Mouse (Mus musculus) midbrain, embryonic 16.5 days (tissue): Measurements from ENCODE around the gene Dirc2. TPM values are rescaled to one million over a fixed set of nuclear protein-coding genes. Genes with fewer than 3 reads are reported as not detected.

Source experiments
- ATAC-seq: fragments of 200-750 bp; cut with Nextera tagmentation; 2 replicates; pipeline ENCODE4 v1.8.0; 2017; ENCODE audit warnings: moderate TSS enrichment
- H3K27ac ChIP-seq: fragments of 300-500 bp; sonication (generic); 2 replicates; pipeline ENCODE4 v1.5.1; 2014; ENCODE audit warnings: mild to moderate bottlenecking, low read length, mixed read lengths
- H3K27me3 ChIP-seq: fragments of 300-500 bp; sonication (generic); 2 replicates; pipeline ENCODE4 v1.6.1; 2014; ENCODE audit warnings: low read depth, low read length, mixed read lengths; ENCODE audit not compliant: control insufficient read depth, insufficient read depth
- H3K36me3 ChIP-seq: fragments of 300-500 bp; sonication (generic); 2 replicates; pipeline ENCODE4 v1.6.1; 2014; ENCODE audit warnings: mild to moderate bottlenecking, low read length, moderate library complexity, mixed read lengths; ENCODE audit not compliant: control insufficient read depth, insufficient read depth
- H3K4me1 ChIP-seq: fragments of 300-500 bp; sonication (generic); 2 replicates; pipeline ENCODE4 v1.6.1; 2014; ENCODE audit warnings: mild to moderate bottlenecking, low read length, mixed read lengths; ENCODE audit not compliant: control insufficient read depth, insufficient read depth
- H3K4me2 ChIP-seq: fragments of 300-500 bp; sonication (generic); 2 replicates; pipeline ENCODE4 v1.6.1; 2014; ENCODE audit warnings: mild to moderate bottlenecking, low read length, mixed read lengths
- H3K4me3 ChIP-seq: fragments of 300-500 bp; sonication (generic); 2 replicates; pipeline ENCODE4 v1.5.1; 2014; ENCODE audit warnings: low read depth, mild to moderate bottlenecking, low read length, moderate library complexity, mixed read lengths
- H3K9ac ChIP-seq: fragments of 300-500 bp; sonication (generic); 2 replicates; pipeline ENCODE4 v1.6.1; 2014; ENCODE audit warnings: low read depth, low read length, mixed read lengths
- H3K9me3 ChIP-seq: fragments of 300-500 bp; sonication (generic); replicated peaks from 2 replicates; pipeline ENCODE4 v1.6.1; 2014; ENCODE audit warnings: mild to moderate bottlenecking, low read length, mixed read lengths; ENCODE audit not compliant: control insufficient read depth, poor library complexity, severe bottlenecking
- WGBS: fragments of 180-500 bp; shearing (Covaris S2); extraction: QIAGEN DNeasy Blood & Tissue Kit; methylation state at CpG from one replicate; pipeline ENCODE4 v1.1.7; 2014; 5-methylcytosine and 5-hydroxymethylcytosine counted together
- polyA plus RNA-seq: library from polyadenylated mRNA; unstranded; fragments of >200 nt; fragmentation: Nextera tagmentation; extraction: Ambion mirVana; gene quantifications from 2 replicates; pipeline ENCODE4 v1.2.1, GENCODE M21; 2015

The Dirc2 gene
- polyA plus RNA-seq, 1 experiment from 2014 or later, result 32.0 TPM

- H3K9ac ChIP-seq, result no peak overlapping the region
- no peak overlapping the region for H3K4me3 ChIP-seq
- H3K36me3 ChIP-seq, result no peaks in the 10 kb centered on the region
- no peaks in the 10 kb centered on the region for H3K9me3 ChIP-seq
- no peak overlapping the region for H3K27ac ChIP-seq
- 57% methylated on average over 7 of the region's 7 CpGs for WGBS
- no peak overlapping the region for H3K4me2 ChIP-seq
- H3K27me3 ChIP-seq, result no peaks in the 10 kb centered on the region
- peak; percentile 43; the same call in 1 of the 2 replicates for ATAC-seq
- peaks cover 6% of the 10 kb centered on the region; the same call in 1 of the 2 replicates for H3K4me1 ChIP-seq
These were observed 30.9 kb downstream of the Dirc2 start for GRCm38 (mm10) chr16:35738096-35738767.

DNA sequence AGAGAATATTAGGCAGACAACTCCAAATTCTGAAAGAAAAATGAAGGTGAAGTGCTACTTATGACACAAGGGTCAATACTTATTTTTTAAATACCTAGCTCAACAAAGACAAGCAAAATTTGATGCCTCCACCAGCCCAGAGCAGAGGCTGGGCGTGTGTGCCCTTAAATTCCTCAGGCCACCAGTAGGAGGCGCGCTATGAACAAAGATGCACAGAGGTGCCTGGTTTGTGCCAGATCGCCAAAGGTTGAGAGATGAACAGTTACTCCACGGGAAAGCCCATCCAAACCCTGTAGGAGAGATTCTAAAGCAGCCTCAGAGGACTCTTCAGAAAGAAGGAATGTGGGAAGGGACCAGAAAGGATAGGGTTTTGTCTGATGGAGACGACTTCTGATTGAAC is 35.1 kb downstream of the Dirc2 start:
- Histone ChIP-seq H3K4me1 (peaks cover 6% of the 10 kb centered on the region; the same call in 1 of the 2 replicates), H3K4me3 (no peak overlapping the region), H3K36me3 (peaks cover 2% of the 10 kb centered on the region; the same call in 1 of the 2 replicates), H3K9me3 (no peaks in the 10 kb centered on the region), H3K27me3 (no peaks in the 10 kb centered on the region), H3K27ac (no peak overlapping the region), H3K4me2 (no peak overlapping the region), H3K9ac (no peak overlapping the region)
- 20% methylated on average over 6 of the region's 6 CpGs for WGBS
- ATAC-seq, result no peak

DNA sequence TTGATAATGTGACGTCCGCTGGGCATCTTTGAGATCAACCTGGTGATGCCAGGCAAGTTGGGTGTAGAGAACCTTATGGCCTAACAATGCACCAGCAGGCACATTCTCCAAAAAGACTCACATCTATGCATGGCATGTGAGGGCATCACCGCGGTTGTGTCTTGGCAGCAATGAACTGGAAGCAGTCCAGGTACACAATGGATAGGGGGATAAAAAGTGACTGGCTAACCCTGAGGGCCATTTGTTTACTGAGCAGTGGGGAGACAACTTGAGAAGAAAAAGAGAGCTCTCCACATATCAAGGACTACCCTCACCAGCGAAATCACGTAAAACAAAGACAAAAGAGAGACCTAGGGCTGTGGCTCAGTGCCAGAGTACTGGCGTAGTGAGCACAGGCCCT is 37.1 kb downstream of the Dirc2 start:
- no peaks in the 10 kb centered on the region for H3K9me3 ChIP-seq
- ATAC-seq, result no peak
- no peak overlapping the region for H3K27ac ChIP-seq
- no peak overlapping the region for H3K4me2 ChIP-seq
- H3K27me3 ChIP-seq, result no peaks in the 10 kb centered on the region
- 70% methylated on average over 7 of the region's 7 CpGs for WGBS
- H3K4me1 ChIP-seq, result no peaks in the 10 kb centered on the region
- peaks cover 6% of the 10 kb centered on the region; the same call in 1 of the 2 replicates for H3K36me3 ChIP-seq
- H3K9ac ChIP-seq, result no peak overlapping the region
- H3K4me3 ChIP-seq, result no peak overlapping the region

DNA sequence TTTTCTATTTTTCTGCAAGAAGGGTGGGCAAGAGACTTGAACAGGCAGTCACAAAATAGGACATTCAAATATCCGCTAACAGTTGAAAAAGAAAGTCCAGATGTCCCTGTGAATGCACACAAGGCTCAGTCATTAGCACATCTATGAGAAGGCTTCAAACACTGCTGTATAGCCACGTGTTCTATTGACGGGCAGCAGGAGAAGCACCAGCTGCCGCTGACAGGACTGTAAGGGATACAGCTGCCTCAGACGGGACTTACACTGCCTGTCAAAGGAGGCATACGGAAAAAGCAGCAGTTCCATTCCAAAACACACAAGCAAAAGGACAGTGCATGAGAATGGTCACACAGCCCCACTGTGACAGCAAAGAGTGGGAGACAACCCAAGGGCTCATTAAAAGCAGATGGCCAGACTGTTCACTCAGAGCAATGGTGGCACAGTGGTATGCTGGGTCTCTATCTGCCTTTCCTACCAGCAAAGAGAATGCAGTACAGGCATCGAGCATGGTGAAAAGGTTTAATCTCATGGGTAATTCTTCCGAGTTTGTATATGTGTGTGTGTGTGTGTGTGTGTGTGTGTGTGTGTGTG is 39.9 kb downstream of the Dirc2 start:
- 23% methylated on average over 8 of the region's 8 CpGs for WGBS
- H3K4me3 ChIP-seq, result no peak overlapping the region
- no peaks in the 10 kb centered on the region for H3K9me3 ChIP-seq
- H3K4me2 ChIP-seq, result no peak overlapping the region
- H3K27me3 ChIP-seq, result no peaks in the 10 kb centered on the region
- ATAC-seq, result peak; percentile 89
- H3K27ac ChIP-seq, result no peak overlapping the region
- no peaks in the 10 kb centered on the region for H3K4me1 ChIP-seq
- H3K36me3 ChIP-seq, result peaks cover 6% of the 10 kb centered on the region; the same call in 1 of the 2 replicates
- H3K9ac ChIP-seq, result no peak overlapping the region

- H3K36me3 ChIP-seq, result peaks cover 10% of the 10 kb centered on the region; the same call in 1 of the 2 replicates
- no peak overlapping the region for H3K4me2 ChIP-seq
- no peak overlapping the region for H3K27ac ChIP-seq
- no peak for ATAC-seq
- H3K4me1 ChIP-seq, result no peaks in the 10 kb centered on the region
- no peak overlapping the region for H3K9ac ChIP-seq
- no peak overlapping the region for H3K4me3 ChIP-seq
- H3K27me3 ChIP-seq, result no peaks in the 10 kb centered on the region
- 83% methylated on average over 2 of the region's 2 CpGs for WGBS
- no peaks in the 10 kb centered on the region for H3K9me3 ChIP-seq
These were observed 42.6 kb downstream of the Dirc2 start for GRCm38 (mm10) chr16:35726601-35727000.

DNA sequence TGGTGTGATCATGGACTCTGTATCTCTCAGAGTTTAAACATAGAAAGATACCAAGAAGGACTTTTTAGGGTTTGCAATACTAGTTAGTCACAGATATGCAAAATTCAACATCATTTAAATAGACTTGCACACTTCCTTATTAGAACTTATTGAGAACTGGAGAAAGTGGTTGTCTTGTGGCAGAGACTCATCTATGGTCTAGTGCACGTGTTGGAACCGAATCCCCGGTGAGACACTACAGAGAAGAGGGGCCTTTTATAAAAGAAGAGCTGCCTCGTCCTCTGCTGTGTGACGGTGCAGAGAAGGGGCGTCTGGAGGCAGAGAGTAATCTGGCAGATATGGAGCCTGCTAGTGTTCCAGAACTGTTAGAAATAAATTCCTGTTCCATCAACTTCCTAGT is 44.6 kb downstream of the Dirc2 start:
- H3K36me3 ChIP-seq, result peaks cover 10% of the 10 kb centered on the region; the same call in 1 of the 2 replicates
- H3K4me2 ChIP-seq, result no peak overlapping the region
- no peaks in the 10 kb centered on the region for H3K27me3 ChIP-seq
- no peak overlapping the region for H3K4me3 ChIP-seq
- H3K9ac ChIP-seq, result no peak overlapping the region
- WGBS, result 59% methylated on average over 6 of the region's 6 CpGs
- no peaks in the 10 kb centered on the region for H3K4me1 ChIP-seq
- no peak overlapping the region for H3K27ac ChIP-seq
- ATAC-seq, result no peak
- H3K9me3 ChIP-seq, result no peaks in the 10 kb centered on the region

DNA sequence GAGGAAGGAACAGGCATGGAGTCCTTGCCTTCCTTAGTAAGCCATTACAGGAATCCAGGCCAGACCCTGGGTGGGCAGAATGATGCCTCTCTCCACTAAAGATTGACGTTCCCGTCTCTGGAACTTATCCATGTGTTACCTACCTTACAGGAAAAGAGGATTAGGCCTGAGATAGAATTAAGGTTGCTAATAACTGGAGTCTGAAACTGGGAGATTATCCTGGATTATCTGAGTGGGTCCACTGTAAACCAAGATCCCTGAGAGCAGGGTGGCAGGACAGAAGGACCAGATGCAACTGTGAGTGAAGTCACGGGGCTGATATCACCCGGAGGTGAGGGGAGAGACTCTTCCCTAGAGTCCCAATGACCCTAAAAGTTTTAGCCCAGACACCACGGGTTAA is 51.4 kb downstream of the Dirc2 start:
- no peaks in the 10 kb centered on the region for H3K27me3 ChIP-seq
- H3K9me3 ChIP-seq, result no peaks in the 10 kb centered on the region
- H3K4me1 ChIP-seq, result peaks cover 8% of the 10 kb centered on the region
- no peak overlapping the region for H3K4me3 ChIP-seq
- no peak overlapping the region for H3K4me2 ChIP-seq
- H3K27ac ChIP-seq, result no peak overlapping the region
- no peak for ATAC-seq
- 74% methylated on average over 5 of the region's 5 CpGs for WGBS
- H3K36me3 ChIP-seq, result peaks cover 7% of the 10 kb centered on the region; the same call in 1 of the 2 replicates
- H3K9ac ChIP-seq, result no peak overlapping the region

GRCm38 (mm10) chr16:35716257-35716656 is 52.9 kb downstream of the Dirc2 start:
- H3K27me3 ChIP-seq, result no peaks in the 10 kb centered on the region
- no peak overlapping the region for H3K9ac ChIP-seq
- no peak overlapping the region for H3K4me2 ChIP-seq
- no peaks in the 10 kb centered on the region for H3K9me3 ChIP-seq
- H3K4me3 ChIP-seq, result no peak overlapping the region
- 79% methylated on average over 3 of the region's 3 CpGs for WGBS
- peaks cover 3% of the 10 kb centered on the region; the same call in 1 of the 2 replicates for H3K36me3 ChIP-seq
- H3K4me1 ChIP-seq, result peaks cover 10% of the 10 kb centered on the region
- ATAC-seq, result no peak
- H3K27ac ChIP-seq, result no peak overlapping the region

- no peak for ATAC-seq
- H3K4me1 ChIP-seq, result peaks cover 14% of the 10 kb centered on the region
- H3K4me2 ChIP-seq, result no peak overlapping the region
- H3K27me3 ChIP-seq, result no peaks in the 10 kb centered on the region
- WGBS, result 93% methylated on average over 5 of the region's 5 CpGs
- no peak overlapping the region for H3K27ac ChIP-seq
- H3K9ac ChIP-seq, result no peak overlapping the region
- peaks cover 3% of the 10 kb centered on the region; the same call in 1 of the 2 replicates for H3K36me3 ChIP-seq
- H3K9me3 ChIP-seq, result no peaks in the 10 kb centered on the region
- no peak overlapping the region for H3K4me3 ChIP-seq
These were observed 53.4 kb downstream of the Dirc2 start for GRCm38 (mm10) chr16:35715771-35716170.
